Mouse (Mus musculus): ENCODE results near the gene Tmem39a.

Gene Tmem39a

DNA sequence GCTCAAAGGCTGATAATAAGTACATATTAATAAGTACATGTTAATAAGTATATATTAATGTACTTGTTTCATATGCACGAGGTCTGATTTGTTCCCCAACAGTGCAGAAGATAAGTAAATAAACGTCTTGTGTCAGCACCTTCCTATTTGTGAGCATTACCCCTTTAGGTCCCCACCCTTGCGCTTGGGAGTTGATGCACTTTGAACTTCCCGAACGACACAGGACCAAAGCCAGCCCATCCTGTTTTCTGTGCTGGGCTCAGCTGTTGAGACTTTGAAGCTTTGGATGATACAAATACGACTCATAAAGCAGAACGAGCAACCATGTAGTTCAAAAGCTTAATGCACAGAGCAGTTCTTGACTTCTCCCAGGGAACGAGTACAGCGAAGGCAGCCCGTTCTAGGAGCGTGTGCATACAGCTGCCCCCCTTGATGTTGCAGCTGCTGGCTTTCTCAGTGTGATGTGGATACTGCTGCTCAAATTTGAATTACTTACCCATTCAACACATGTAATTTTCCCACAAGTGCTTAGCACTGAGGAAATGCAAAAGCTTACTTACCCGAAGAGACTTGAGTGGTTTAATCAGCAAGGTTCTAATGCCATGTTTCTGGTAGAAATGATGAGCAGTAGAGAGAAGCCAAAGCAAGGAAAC is 33.7 kb downstream of the Tmem39a start:
- peak in 1 of 2 experiments; percentile 9 for DNase-seq

DNA sequence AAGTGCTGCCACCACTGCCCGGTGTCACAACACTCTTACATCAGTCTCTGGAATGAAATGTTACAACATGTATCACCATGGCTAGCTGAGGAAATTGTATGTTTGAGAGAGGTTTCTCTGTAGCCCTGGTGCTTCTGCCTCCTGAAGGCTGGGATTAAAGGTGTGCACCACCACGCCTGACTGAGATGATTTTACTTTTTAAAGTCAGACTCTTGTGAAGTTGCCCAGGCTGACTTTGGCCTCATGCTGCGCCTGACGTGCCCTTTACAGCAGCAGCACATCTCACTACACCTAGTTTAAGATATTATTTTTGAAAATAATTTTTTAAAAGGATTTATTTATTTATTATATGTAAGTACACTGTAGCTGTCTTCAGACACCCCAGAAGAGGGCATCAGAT is 34.4 kb downstream of the Tmem39a start:
- no peak for DNase-seq

- DNase-seq: no peak
These were observed 35.9 kb downstream of the Tmem39a start for GRCm38 (mm10) chr16:38594435-38594834.

GRCm38 (mm10) chr16:38596099-38596498 is 37.6 kb downstream of the Tmem39a start:
- DNase-seq: no peak

GRCm38 (mm10) chr16:38596651-38597050 is 38.2 kb downstream of the Tmem39a start:
- DNase-seq: no peak

GRCm38 (mm10) chr16:38598986-38599680 is 40.6 kb downstream of the Tmem39a start:
- DNase-seq: no peak

GRCm38 (mm10) chr16:38602989-38603804 is 44.7 kb downstream of the Tmem39a start:
- no peak for DNase-seq

DNA sequence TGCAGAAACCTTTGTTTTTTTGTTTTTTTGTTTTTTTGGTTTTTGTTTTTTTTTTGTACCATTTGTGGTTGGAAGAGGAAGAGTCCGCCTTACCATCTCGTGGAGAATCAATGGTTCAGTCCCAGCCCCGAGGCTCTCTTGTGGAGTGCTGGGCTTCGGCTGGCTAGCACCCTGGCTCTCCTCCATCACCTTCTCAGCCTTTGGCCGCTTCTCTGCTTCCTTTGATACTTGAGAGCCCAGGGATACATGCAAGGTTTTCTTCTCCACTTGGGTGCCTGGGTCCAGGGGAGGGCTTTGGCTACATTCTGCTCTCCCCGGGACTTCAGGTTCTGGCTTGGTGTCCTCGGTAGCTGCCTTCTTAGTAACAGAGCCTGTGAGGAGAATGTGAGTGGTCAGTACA is 48.0 kb downstream of the Tmem39a start:
- no peak for DNase-seq

GRCm38 (mm10) chr16:38608687-38609086 is 50.2 kb downstream of the Tmem39a start:
- no peak for DNase-seq

DNA sequence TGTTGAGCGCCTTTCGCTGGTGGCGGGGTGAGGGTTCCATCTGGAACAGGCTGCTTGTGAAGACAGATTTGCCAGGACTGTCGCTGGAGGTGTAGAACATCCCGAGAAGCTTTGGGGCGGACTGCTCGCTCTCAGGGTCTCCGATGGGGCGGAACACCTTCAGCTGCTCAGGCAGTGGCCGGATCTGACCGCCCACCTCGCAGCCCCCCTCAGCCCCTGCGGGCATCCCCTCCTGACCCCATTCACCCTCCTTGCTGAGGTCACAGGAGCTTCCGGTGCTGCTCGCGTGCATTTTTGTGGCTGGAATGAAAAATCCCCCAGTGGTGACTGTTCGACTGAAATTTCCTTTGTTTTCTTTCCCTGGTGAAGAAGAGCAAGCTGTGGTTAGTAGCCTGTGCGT is 50.6 kb downstream of the Tmem39a start:
- no peak for DNase-seq

DNA sequence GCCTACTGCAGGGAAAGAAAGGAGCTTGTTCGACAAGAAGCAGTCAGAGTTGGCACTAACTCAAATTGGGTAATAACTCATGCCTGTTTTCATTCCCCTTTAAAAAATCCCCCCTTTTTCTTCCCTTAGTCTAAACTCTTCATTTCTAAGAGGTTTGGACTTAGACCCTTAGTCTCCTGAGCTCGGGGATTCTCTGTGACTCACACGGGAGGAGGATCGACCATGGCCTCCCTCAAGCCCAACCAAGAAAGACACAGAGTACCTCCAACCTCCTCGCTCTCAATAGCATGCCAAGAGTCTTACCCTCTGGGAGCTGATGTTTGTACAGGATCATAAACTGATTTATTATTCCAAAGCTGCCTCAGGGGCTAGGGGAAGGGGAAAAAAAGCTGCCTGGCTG is 54.1 kb downstream of the Tmem39a start:
- DNase-seq: no peak

DNA sequence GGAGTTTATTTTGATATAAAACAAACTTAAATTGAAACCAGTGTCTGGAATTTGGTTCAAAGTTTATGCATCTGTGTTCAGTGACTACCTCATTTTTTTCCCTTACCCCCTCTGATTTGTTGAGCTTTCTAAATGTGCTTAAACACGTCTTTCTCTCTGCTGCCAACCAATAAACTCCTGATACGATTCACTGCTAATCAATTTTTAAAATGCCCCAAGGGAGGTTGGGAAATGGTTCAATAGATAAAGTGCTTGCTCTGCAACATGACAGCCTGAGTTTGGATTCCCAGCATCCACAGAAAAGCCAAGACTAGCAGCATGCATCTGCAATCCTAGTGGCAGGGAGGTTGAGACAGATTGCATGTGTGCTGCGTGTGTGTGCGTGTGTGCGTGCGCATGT is 55.1 kb downstream of the Tmem39a start:
- DNase-seq: no peak

DNA sequence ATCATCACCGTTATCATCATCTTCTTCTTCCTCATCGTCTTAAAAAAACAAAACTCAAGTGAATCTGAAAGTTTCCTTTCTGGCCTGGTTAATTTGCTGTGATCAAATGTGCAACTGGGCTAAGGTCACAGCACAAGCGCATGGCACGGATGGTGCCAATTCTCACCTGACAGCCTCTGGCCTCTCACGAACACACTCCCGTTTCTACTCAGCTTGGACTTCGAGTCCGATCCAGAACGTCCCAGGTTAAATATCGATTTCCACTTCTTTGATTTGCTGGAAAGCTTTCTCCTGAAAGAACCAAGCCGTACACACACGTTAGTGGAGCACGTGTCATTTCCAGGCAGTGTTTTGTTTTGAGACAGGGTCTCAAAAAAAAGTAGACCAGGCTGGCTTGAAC is 59.5 kb downstream of the Tmem39a start:
- DNase-seq: no peak

DNA sequence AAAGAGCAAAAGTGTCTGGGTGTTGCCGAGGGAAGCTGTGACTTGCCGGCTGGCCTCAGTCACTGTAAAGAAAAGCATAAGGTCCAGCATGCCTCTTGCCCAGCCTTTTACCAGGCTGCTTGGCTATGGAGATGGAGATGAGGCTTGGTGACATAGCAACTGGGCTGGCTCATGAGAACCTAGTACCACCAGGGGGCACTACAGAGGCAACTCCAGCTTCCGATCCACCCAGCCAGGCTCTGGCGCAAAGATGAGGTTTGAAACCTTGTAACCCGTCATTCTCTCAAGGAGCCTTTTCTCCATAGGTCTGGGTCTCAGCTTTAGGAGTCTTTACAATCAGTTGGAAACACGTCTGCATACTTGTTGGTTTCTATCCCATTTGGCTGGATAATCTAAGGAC is 60.6 kb downstream of the Tmem39a start:
- peak; percentile 41 to 70 for DNase-seq

DNA sequence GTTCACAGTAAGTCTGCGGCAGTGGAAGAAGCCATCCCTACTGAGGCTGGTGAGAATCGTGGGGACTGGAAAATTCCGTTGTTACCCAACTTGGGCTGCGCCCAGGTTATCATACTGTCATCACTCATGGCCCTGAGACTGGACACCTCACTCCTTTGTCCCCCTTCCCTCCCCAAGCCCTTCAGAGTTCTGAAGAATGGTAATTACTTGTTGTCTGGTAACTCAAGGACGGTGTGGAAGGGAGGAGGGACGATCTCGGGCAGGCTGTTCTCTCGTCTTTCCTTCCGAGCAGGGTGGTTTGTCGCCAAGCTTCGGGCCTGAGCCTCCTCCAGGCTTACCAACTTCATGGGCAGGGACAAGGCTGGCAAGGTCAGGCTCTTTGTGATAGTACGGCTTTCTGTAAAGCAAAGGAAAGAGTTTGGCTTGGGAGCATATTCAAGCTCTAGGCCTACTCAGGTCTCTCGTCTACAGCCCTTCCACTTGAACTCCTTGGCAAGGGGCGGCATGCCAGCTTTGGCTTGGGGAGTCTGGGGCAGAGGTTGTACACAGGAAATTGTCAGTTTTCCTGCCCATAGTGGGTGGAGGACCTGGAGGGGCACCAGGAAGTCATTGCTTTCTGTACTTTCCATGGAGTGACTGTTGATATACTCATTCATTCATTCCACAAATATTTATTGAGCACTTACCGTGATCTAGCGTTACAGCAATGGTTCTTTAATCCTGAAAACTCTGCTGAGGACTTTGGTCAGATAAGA is 62.4 kb downstream of the Tmem39a start:
- DNase-seq: no peak

- DNase-seq: no peak
These were observed 63.8 kb downstream of the Tmem39a start for GRCm38 (mm10) chr16:38622283-38622682.

DNA sequence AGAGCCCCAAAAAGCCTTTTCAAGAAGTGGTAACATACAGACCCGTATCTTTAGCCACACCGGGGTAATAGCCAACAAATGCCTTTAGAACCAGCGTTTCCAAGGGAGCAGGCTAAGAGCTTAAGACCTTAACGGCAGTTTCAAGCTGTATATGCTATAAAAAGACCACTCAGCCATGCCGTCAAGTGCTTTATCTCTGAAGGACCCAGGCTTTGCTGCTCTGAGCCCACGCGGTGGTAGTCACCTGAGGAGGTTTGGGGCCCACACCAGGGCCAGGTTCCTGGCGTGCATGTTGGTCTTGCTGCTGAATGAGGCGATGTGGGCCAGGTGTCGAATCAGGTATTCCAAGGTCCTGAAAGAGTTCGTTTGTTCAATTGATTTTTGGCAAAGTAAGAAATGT is 65.8 kb downstream of the Tmem39a start:
- no peak for DNase-seq

GRCm38 (mm10) chr16:38625411-38625810 is 66.9 kb downstream of the Tmem39a start:
- peak in 1 of 2 experiments; percentile 18 for DNase-seq

DNA sequence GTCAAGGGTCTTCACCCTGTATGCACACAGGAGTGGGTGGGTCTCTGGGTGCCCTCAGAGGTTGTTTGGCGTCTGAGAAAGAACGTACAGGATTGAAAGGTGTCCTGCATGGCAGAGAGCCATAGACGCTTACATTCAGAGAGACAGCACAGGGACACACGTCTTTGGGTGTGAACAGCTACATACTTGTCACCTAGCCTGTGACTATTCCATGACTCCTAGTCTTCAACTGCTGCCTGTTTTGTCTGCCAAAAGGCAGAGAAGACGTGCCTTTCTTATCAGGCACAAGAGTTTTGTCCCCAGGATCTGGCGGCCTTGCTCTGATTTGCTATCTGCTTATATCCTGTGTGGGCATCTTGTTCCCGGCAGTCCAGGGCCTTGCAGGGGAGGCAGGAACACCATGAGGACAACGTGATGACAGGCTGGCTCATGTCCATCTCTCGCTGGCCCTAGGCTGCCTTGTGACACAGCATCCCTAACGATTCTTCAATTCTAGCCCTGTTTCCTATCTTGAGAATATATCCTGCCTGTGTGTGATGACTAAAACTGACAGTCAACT is 67.4 kb downstream of the Tmem39a start:
- DNase-seq: peak; percentile 27 to 34

GRCm38 (mm10) chr16:38632147-38632546 is 73.6 kb downstream of the Tmem39a start:
- peak; percentile 27 to 74 for DNase-seq

GRCm38 (mm10) chr16:38635833-38636390 is 77.4 kb downstream of the Tmem39a start:
- DNase-seq: no peak

GRCm38 (mm10) chr16:38636682-38637081 is 78.2 kb downstream of the Tmem39a start:
- DNase-seq: no peak

Measured in kidney, adult 8-10 months (tissue).